Mouse (Mus musculus) urinary bladder, postnatal 25 days (tissue): Measurements from ENCODE around the gene Dedd2.

Source experiments
- DNase-seq: peaks from one replicate; pipeline ENCODE4 v3.0.0; 2022; ENCODE audit warnings: low spot score

Gene Dedd2

DNA sequence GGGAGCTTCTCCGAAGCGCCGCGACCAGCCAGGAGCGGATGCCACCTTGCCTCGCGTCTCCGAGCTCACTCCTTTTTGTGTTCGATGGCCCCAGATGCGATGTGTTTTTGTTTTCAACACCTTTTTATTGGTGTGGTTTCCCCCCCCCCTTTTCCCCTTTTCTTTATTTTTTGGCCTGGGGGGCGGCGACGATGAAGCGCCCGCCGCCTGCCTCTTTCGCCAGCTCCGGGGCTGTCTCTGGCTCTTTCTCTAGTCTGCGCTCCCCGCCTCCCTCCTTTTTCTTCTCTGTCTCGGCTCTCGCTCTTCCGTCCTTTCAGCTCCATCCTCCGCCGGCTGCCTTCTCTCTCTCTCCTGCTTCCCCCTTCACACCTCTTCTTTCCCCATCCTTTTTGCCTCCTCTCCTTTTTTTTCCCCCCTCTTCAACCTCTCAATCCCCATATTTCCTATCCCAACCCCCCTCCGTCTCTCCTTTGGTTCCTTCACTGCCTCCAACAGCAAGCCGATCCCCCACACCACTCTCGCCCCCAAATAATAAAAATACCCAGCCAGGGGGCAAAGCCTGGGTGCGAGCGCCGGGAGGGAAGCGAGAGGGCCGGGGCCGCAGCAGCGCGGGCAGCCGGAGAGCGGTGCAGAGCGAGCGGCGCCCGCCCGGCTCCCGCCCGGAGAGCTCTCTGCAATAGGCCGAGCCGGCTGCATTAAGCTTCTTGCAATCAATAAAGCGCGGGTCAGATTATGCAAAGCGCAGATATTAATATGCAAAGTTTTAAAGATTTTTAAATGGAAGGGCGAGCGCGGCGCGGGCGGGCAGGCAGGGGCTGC is 41.4 kb downstream of the Dedd2 start:
- peak; percentile 13 for DNase-seq

DNA sequence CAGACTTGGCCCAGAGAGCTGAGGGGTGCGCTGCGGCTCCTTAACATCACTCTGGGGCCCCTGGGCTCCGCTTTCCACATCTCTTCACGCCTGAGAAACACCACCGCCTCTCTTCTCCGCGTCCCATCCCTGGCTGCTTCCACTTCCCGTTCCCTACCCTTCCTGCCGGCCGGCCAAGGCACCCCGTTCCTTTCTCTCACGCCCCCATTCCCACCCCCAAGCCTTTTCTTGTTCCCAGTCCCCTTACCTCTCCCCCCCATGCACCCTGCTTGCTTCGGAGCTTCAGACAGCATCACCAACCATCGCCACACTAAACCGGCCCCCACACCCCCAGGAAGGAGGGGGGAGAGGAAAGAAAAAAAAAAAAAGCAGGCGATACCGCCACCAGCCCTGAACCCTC is 42.1 kb downstream of the Dedd2 start:
- no peak for DNase-seq

DNA sequence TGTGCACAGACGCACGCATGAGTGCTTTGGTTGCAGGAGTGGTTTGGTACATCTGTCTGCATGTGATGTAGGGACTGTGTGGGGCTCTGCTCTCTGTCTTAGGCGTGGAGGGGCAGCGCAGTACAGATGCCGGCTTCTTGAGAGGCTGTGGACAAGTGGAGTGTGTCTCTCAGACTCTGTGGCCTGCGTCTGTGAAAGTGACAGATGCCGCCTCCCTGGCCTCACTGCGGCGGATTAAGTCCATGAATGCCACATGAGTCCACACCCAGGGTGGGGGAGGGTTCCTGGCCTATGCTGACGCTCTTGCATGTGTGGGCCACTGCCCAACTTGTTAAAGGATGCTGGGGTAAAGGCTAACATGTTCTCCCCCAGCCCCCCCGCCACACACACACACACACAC is 46.1 kb downstream of the Dedd2 start:
- no peak for DNase-seq

DNA sequence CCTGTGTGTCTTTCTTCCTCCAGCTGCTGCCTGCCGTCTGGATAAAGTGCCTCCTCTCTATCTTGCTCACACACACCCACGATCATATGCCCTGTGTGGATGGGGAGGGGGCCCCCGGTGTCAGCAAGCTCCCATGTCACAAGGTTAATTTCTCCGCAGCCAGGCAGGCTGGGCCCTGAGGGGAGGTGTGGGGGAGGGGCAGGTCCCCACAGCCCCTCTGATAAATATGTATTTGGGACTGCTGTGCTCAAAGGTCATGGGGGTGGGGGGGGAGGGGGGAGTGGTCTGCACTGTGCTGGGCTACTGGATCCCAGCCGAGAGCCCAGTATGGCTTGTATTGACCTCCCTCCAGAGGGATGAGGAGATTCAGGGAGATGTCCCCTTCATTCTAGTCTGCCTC is 47.7 kb downstream of the Dedd2 start:
- DNase-seq: no peak

DNA sequence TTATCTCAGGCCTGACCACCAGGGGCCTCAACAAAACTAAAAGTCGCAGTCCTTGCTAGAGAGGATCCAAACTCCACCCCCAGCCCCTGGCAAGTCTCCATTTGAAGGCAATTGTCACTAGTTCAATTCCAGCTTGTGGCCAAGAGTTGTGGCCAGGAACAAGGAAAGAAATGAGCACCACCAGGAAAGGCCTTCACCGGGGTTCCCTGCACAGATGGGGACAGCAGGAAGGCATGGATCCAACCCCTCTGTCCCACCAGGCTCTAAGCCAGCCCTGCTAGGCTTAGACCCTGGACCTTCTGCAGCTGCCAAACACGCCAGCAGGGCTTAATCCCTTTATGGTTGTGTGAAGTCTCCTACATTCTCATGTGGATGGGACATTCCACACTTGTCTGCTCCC is 49.8 kb downstream of the Dedd2 start:
- DNase-seq: no peak

DNA sequence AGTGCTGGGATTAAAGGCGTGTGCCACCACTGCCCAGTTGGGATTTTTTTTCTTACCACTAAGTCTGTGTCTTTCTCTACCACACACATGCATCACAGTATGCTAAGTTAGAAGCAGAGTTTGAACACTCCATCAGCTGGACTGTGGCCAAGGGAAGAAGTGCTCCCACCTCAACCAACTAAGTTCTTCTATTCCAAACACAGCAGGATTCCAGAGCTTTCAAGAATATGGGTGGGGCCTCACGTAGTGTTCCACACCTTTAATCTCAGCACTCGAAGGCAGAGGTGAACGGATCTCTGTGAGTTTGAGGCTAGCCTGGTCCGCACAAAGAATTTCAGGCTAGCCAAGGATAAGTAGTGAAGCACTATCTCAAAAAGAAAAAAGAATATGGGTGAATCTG is 54.3 kb downstream of the Dedd2 start:
- DNase-seq: no peak

DNA sequence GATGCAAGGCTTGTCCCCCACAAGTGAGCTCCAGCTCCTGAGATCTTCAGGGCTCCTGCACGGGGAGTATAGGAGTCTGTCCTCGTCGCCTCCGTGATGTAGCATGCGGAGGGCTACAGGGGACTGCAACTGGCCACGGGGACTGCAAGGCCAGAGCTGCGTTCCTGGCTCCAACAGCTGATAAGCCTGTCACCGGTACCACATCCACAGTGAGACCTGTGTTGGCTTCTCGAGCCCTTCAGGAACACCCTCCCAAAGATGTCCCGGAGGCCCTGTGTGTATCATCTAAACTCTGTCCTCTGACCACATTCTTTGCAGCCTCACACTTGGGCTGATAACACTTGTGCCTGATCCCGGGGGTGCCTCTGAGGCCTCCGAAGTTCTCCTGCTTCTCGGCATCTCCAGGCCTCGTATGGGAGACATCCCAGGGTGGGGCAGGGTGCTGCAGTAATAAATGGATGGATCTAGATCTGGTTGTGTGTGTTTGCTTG is 64.2 kb downstream of the Dedd2 start:
- DNase-seq: no peak

DNA sequence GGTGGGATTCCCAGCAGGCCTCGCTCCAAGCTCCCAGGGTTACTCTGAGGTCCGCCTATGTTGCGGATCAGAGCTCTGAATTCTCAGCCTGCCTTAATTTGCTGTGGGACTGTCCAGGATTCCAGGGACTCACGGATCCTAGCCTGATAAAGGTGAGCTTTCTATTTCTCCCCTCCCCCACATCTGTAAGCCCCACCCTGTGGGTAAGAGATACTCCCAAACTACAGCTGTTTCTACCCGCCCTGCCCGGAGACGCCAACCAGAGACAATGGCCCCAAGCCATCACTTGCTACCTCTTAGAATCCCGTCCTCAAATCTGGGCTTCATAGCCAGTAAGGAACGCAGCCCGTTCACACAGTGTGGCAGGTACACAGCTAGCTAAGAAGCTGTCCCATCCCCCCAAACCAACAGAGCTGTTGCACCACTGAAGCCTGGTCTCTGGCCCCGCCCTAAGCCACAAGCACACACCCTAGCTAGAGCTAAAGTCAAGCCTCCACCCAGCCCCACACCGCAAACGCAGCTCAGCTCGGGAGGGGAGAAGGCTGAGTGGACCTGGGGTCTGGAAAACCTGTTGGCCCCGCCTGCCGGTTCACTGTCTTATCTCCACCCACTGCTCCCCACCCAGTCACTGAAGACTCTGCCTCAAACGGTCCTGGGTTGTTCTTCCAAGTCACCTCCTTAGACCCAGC is 64.8 kb downstream of the Dedd2 start:
- DNase-seq: peak; percentile 22

DNA sequence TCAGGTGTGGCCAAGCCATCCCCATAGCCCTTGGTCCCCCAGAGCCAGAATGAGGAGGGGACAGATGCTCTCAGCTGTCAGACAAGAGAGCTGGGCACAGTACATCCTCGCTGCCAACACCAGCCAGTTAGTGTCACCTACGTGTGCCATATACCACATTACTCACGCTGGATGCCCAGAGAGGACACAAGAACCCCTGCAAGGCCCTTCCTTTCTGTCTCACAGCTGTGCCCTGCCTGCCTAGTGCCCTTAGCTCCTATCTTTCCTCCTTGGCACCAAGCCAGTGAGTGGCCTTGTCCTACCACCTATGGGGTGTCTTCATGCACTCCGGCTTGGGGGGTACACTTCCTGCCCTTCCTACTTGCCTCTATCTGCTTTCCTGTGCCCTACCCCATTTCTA is 65.8 kb downstream of the Dedd2 start:
- no peak for DNase-seq

DNA sequence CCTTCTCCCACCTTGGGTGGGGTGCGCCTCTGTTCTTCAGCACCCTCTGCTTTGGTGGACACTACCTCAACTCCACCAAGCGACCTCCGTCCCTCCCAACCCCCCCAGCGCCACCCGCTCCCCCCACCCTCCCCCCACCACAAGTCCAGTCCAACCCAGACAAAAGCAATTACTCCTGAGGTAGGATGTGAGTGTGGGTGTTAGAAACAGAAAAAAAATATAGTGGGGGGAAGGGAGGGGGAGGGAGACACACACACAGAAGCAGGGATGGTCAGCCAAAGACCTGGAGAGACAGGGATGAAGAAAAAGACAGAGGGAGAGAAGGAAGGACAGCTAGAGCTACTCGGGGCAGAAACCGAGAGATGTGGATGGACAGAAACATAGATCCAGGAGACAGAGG is 66.6 kb downstream of the Dedd2 start:
- DNase-seq: no peak

DNA sequence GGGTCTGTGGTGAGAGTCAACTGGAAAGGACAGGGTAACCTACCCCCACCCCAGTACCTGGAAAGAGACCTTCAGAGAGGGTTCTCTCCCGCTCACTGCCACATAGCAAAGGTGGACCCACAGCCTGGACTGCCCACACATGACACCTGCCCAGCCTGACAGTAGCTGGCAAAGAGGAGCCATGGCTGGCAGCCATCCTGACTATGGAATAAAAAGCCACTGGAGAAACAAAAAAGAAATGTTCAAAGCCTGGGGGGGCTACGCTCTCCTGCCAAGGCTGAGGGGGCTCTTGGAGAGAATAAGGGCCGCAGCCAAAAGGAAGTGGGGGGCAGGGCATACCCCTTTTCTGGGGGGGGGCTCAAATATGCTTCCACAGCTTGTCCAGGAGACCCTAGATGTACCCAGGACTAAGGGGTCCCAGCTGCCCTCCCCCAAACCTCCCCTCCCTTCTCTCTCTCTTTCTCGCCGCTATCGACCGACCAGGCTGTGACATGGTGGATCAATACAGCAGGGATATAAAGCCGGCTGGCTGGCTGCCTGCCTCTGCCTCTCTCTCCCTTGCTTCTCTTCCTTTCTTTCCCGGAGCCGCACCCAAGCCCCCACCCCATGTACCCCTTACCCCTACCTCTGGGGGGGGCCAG is 68.4 kb downstream of the Dedd2 start:
- DNase-seq: no peak

DNA sequence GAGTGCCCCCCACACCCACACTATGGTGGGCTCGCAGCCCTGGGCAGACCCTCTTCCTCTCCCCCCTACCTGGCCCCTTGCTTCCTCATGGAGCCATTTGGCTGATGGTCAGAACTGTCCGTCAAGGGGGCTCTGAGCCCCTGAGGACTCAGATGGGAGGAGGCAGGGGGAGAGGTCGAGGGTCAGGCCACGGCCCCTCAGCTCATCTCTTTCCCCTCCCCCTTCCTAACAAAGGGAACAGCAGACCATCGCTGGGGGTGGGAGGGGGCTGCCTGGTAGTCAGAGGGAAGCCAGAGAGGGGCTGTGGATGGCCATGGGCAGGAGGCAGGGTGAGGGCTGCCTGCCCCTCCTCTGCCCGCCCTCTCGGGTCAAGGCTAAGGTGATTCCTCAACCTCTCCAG is 69.4 kb downstream of the Dedd2 start:
- no peak for DNase-seq

DNA sequence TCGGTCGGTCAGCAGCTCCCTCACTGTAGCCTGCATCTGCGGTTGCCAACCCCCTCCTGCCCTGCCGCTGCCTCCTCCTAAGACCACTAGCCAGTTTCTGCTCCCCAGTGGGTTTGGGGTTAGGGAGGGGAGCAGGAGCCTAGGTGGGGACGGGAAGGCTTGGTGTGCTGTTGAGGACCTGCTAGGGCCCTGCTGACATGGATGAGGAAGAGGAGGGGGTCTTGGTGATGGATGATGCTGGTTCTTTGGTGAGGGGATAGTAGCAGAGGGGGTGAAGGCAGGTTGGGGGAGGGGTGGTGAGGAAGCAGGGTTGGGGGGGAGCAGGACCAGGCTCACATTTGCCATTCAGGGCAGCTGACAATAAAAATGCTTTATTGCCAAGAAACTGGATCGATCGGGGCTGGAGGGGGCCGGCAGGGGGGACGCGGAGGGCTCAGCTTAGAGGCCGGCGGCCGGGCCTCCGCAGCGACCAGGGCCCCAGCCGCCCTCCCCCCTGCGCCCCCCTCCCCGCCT is 70.2 kb downstream of the Dedd2 start:
- DNase-seq: no peak
